Mouse (Mus musculus) heart, embryonic 13.5 days (tissue): Measurements from ENCODE around the gene Elmod2. TPM values are rescaled to one million over a fixed set of nuclear protein-coding genes. Genes with fewer than 3 reads are reported as not detected.
A peak's percentile ranks its signal among the peaks of the same experiment; 100 is the strongest.
"Not testable (repeated sequence)": the region's sequence is repeated elsewhere in the genome, so short reads cannot be mapped to it uniquely, and the experiment has no call there.

Experiments
- ATAC-seq: fragments of 200-750 bp; cut with Nextera tagmentation; 2 replicates; pipeline ENCODE4 v1.8.0; 2017; ENCODE audit warnings: moderate TSS enrichment; ENCODE audit not compliant: insufficient number of reproducible peaks, low FRiP score, low TSS enrichment; ENCODE audit errors: extremely low read depth
- H3K27ac ChIP-seq: fragments of 300-500 bp; sonication (generic); replicated peaks from 2 replicates; pipeline ENCODE4 v1.5.1; 2015; ENCODE audit warnings: moderate library complexity, mild to moderate bottlenecking, inconsistent platforms
- H3K27me3 ChIP-seq: fragments of 300-500 bp; sonication (generic); replicated peaks from 2 replicates; pipeline ENCODE4 v1.6.1; 2015; ENCODE audit warnings: mild to moderate bottlenecking, inconsistent platforms
- H3K36me3 ChIP-seq: fragments of 300-500 bp; sonication (generic); 2 replicates; pipeline ENCODE4 v1.6.1; 2015; ENCODE audit warnings: mild to moderate bottlenecking, inconsistent platforms
- H3K4me1 ChIP-seq: fragments of 300-500 bp; sonication (generic); 2 replicates; pipeline ENCODE4 v1.6.1; 2015; ENCODE audit warnings: inconsistent platforms
- H3K4me2 ChIP-seq: fragments of 300-500 bp; sonication (generic); 2 replicates; pipeline ENCODE4 v1.6.1; 2015; ENCODE audit warnings: inconsistent platforms, mild to moderate bottlenecking, moderate library complexity
- H3K4me3 ChIP-seq: fragments of 300-500 bp; sonication (generic); 2 replicates; pipeline ENCODE4 v1.5.1; 2015; ENCODE audit warnings: moderate library complexity, mild to moderate bottlenecking, inconsistent platforms
- H3K9ac ChIP-seq: fragments of 300-500 bp; sonication (generic); 2 replicates; pipeline ENCODE4 v1.6.1; 2015; ENCODE audit warnings: inconsistent platforms, mild to moderate bottlenecking, moderate library complexity
- H3K9me3 ChIP-seq: fragments of 300-500 bp; sonication (generic); 2 replicates; pipeline ENCODE4 v1.6.1; 2016; ENCODE audit warnings: inconsistent platforms
- WGBS: fragments of 180-500 bp; shearing (Covaris S2); methylation state at CpG from one replicate; pipeline ENCODE4 v1.1.7; 2015; ENCODE audit warnings: mixed read lengths; 5-methylcytosine and 5-hydroxymethylcytosine counted together
- polyA plus RNA-seq: library from polyadenylated mRNA; unstranded; fragments of >200 nt; fragmentation: Nextera tagmentation; extraction: Ambion mirVana; gene quantifications from 2 replicates; pipeline ENCODE4 v1.2.1, GENCODE M21; 2015

The Elmod2 gene
- polyA plus RNA-seq, 1 experiment from 2014 or later: 8.9 TPM

DNA sequence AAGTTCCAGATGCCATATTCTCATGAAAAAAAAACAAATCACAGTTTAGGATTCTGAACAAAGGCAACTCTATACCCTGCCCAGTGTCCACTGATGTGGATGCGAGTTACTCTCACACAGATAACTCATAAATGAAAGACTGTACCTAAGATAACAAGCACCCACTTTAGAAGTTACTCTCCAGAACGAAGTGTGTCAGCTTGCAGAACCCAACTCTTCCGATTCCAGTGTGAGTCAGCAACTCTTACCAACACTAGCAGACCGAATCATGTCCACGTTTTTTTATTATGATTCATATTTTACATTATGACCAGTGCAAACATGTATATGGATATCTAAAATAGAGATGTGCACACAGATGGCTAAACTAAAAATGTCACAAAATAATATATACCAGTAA lies 4.4 kb downstream of the Elmod2 start:
- H3K27me3 ChIP-seq: no peaks in the 10 kb centered on the region
- H3K4me2 ChIP-seq: no peak overlapping the region
- H3K9me3 ChIP-seq: no peaks in the 10 kb centered on the region
- H3K36me3 ChIP-seq: peaks cover 26% of the 10 kb centered on the region
- H3K9ac ChIP-seq: no peak overlapping the region
- no peak overlapping the region for H3K4me3 ChIP-seq
- no peak for ATAC-seq
- 80% methylated on average over 5 of the region's 5 CpGs for WGBS
- H3K27ac ChIP-seq: no peak overlapping the region
- peaks cover 5% of the 10 kb centered on the region for H3K4me1 ChIP-seq

DNA sequence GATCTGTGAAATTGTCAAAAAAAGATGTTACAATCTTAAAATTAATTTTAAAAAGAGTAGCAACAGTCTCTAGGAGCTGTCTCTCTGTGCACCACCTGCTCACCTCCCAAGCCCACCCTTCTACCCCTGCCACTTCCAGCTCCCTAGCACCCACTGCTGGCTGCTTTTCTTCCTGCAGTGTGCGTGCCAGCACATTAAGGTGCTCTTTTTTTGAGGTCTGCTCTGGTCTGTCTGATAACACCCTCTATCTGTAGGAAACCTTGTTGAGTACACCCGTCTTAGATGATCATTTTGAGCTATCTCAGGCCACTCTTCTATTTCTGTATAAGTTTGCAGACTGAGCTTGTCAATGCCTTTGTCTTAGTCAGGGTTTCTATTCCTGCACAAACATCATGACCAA lies 9.2 kb downstream of the Elmod2 start:
- Histone ChIP-seq H3K36me3 (peaks cover 53% of the 10 kb centered on the region), H3K27me3 (no peaks in the 10 kb centered on the region), H3K4me3 (no peak overlapping the region), H3K4me2 (no peak overlapping the region), H3K4me1 (no peaks in the 10 kb centered on the region), H3K9ac (no peak overlapping the region), H3K9me3 (no peaks in the 10 kb centered on the region), H3K27ac (no peak overlapping the region)
- WGBS: 70% methylated on average over 2 of the region's 2 CpGs
- ATAC-seq: no peak

DNA sequence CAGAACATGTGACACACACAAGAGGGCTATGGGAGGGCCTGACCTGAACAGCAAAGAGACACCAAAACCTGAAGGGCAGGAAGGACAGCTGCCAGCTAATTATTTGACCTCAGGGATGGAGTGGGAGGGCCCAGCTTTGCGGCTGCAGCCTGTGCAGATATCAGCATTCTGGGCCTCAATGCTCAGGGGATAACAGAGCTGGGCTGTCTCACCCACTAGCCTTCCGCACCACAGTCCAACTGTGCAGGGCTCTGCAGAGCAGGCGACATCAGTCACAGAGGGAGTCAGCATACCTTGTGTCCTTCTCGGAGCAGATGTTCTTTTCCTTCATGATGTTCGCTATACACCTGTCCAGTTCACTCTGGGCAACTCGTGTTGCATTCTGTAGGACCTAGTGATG lies 9.9 kb downstream of the Elmod2 start:
- no peak overlapping the region for H3K27ac ChIP-seq
- no peak overlapping the region for H3K9ac ChIP-seq
- no peak overlapping the region for H3K4me3 ChIP-seq
- peaks cover 53% of the 10 kb centered on the region for H3K36me3 ChIP-seq
- no peaks in the 10 kb centered on the region for H3K9me3 ChIP-seq
- ATAC-seq: no peak
- no peak overlapping the region for H3K4me2 ChIP-seq
- 71% methylated on average over 6 of the region's 6 CpGs for WGBS
- H3K27me3 ChIP-seq: no peaks in the 10 kb centered on the region
- H3K4me1 ChIP-seq: no peaks in the 10 kb centered on the region

GRCm38 (mm10) chr8:83320543-83320942 lies 11.7 kb downstream of the Elmod2 start:
- Histone ChIP-seq H3K4me2 (no peak overlapping the region), H3K9ac (no peak overlapping the region), H3K9me3 (no peaks in the 10 kb centered on the region), H3K4me1 (no peaks in the 10 kb centered on the region), H3K27me3 (no peaks in the 10 kb centered on the region), H3K27ac (no peak overlapping the region), H3K36me3 (peaks cover 61% of the 10 kb centered on the region), H3K4me3 (no peak overlapping the region)
- no peak; the same call in 1 of the 2 replicates for ATAC-seq
- 79% methylated on average over 3 of the region's 3 CpGs for whole genome bisulfite sequencing

GRCm38 (mm10) chr8:83315691-83316090 lies 16.6 kb downstream of the Elmod2 start:
- H3K4me1 ChIP-seq: no peaks in the 10 kb centered on the region
- H3K27me3 ChIP-seq: no peaks in the 10 kb centered on the region
- H3K27ac ChIP-seq: no peak overlapping the region
- no peaks in the 10 kb centered on the region for H3K9me3 ChIP-seq
- H3K9ac ChIP-seq: no peak overlapping the region
- peaks cover 55% of the 10 kb centered on the region for H3K36me3 ChIP-seq
- WGBS: 79% methylated on average over 2 of the region's 2 CpGs
- no peak for ATAC-seq
- H3K4me2 ChIP-seq: no peak overlapping the region
- H3K4me3 ChIP-seq: no peak overlapping the region

DNA sequence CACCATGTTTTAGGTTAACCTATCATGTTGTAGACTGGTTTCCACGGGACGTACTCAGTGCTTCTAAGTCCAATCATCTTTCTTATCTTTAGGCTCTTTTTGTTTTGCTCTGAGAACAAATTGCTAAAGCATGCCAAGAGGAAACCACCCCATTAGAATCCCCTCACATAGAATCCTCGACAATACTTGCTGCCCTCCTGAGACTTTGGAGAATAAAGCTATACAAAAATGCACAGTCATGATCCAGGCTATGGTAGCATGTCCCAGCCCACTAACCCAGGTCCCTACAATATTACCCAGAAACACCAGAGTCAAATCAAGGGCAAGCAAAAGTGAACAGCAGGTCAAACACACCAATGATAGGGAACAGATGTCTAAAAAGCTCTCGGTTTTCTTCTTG lies 17.2 kb downstream of the Elmod2 start:
- not testable (repeated sequence) for H3K9me3 ChIP-seq, H3K4me2 ChIP-seq, H3K27ac ChIP-seq, H3K4me1 ChIP-seq, H3K4me3 ChIP-seq, H3K9ac ChIP-seq, ATAC-seq, H3K27me3 ChIP-seq
- H3K36me3 ChIP-seq: peaks cover 50% of the 10 kb centered on the region
- WGBS: 73% methylated on average over 4 of the region's 4 CpGs

DNA sequence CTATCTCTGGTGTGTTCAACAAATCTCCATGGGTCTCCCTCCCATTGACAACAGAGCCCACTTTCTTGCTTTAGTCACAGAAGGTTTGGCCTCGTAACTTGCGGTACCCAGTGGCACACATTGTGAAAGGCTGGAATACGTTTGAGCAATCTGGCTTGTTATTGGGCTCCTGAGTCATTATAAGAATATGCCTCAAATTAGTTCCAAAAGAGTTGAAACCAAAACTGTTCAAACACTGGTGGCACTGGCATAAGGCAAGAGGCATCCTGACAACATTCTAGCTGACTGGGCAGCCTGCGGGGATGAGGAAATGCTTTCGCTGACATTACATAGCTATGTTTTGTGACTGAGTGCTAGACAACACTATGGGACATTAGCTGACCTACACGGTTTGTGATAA lies 22.4 kb downstream of the Elmod2 start:
- H3K36me3 ChIP-seq: peaks cover 12% of the 10 kb centered on the region
- H3K4me1 ChIP-seq: no peaks in the 10 kb centered on the region
- no peaks in the 10 kb centered on the region for H3K9me3 ChIP-seq
- H3K9ac ChIP-seq: no peak overlapping the region
- no peak overlapping the region for H3K27ac ChIP-seq
- 85% methylated on average over 6 of the region's 6 CpGs for WGBS
- no peak for ATAC-seq
- no peak overlapping the region for H3K4me3 ChIP-seq
- no peaks in the 10 kb centered on the region for H3K27me3 ChIP-seq
- H3K4me2 ChIP-seq: no peak overlapping the region

DNA sequence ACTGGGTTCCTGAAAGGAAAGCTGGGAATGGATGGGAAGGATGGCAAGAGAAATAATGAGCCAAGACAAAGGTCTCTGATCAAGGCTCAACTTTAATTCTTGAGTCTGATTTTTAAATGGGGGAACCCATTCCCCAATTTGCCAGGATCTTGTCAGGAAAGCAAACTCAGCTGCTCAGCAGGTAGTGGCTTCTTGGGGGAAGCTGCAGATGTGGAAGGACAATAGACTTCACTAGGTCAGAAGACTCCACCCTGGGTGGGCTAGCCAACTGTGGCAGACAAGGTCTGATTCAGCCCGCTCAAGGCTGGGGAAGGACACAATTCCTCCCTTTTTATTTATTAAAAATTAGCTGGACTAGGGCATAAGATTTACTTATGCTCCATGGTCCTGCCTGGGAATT lies 27.3 kb downstream of the Elmod2 start:
- WGBS: 84% methylated on average over 1 of the region's 1 CpGs
- H3K9ac ChIP-seq: no peak overlapping the region
- H3K4me2 ChIP-seq: no peak overlapping the region
- no peak overlapping the region for H3K27ac ChIP-seq
- H3K27me3 ChIP-seq: no peaks in the 10 kb centered on the region
- no peak for ATAC-seq
- H3K4me3 ChIP-seq: no peak overlapping the region
- H3K4me1 ChIP-seq: no peaks in the 10 kb centered on the region
- no peaks in the 10 kb centered on the region for H3K9me3 ChIP-seq
- H3K36me3 ChIP-seq: no peaks in the 10 kb centered on the region

DNA sequence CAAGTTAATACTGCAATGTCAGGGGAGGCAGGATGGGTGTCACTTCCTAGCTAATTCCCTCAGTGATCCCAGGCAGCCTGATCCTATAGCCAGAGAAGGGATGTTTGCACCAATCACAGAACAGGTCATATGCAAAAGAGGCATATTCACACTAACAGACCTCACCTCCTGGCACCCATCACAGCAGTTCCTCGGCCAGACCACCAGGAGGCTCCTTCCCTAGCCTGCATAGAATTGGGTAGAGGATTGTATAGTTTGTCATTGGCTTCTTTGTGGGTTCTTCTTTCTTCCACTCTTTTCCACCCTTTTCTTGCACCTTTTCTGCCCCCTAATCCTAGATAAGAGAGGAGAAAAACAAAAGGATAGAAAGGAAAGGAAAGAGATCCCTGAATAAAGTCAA lies 32.2 kb downstream of the Elmod2 start:
- WGBS: 50% methylated on average over 1 of the region's 1 CpGs
- H3K27me3 ChIP-seq: no peaks in the 10 kb centered on the region; the same call in 1 of the 2 replicates
- H3K4me1 ChIP-seq: no peaks in the 10 kb centered on the region
- H3K27ac ChIP-seq: no peak overlapping the region
- H3K4me3 ChIP-seq: no peak overlapping the region
- H3K4me2 ChIP-seq: no peak overlapping the region
- ATAC-seq: no peak
- H3K9ac ChIP-seq: no peak overlapping the region
- no peaks in the 10 kb centered on the region for H3K9me3 ChIP-seq
- no peaks in the 10 kb centered on the region for H3K36me3 ChIP-seq

GRCm38 (mm10) chr8:83297375-83297774 lies 34.9 kb downstream of the Elmod2 start:
- Histone ChIP-seq H3K27ac (no peak overlapping the region), H3K4me1 (no peaks in the 10 kb centered on the region), H3K27me3 (no peaks in the 10 kb centered on the region; the same call in 1 of the 2 replicates), H3K9ac (no peak overlapping the region), H3K9me3 (no peaks in the 10 kb centered on the region), H3K36me3 (no peaks in the 10 kb centered on the region), H3K4me2 (no peak overlapping the region), H3K4me3 (no peak overlapping the region)
- ATAC-seq: no peak
- 67% methylated on average over 4 of the region's 4 CpGs for WGBS

DNA sequence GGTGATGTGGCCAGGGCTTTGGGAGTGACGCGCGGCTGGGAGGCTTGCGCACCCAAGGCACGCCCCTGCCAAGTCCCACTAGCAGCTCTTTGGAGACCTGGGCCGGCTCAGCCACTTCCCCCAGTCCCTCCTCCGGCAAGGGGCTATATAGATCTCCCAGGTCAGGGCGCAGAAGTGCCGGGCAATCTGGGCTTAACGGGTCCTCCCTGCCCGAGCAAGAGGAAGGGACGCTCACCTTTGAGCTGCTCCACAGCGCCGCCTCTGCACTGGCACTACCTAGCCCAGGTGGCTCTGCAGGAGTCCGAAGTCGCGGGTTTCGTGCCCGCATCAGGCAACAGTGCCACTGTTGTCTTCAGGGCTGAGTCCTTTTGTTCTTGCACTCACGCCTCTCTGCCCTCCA lies 42.1 kb downstream of the Elmod2 start, which contains the start of gene Ucp1:
Gene Ucp1 (plus strand): TSS at position 177 of the 400 bp plus-strand sequence.
- Histone ChIP-seq H3K4me2 (peak within 1 kb of the TSS; percentile 76), H3K9me3 (no peaks in the 10 kb centered on the region), H3K9ac (peak within 1 kb of the TSS; percentile 58), H3K36me3 (no peaks in the 10 kb centered on the region), H3K4me1 (peaks cover 8% of the 10 kb centered on the region; the same call in 1 of the 2 replicates), H3K27ac (no peak within 1 kb of the TSS), H3K4me3 (peak within 1 kb of the TSS; percentile 48), H3K27me3 (peaks cover 45% of the 10 kb centered on the region)
- no peak for ATAC-seq
- 3% methylated on average over 20 of the region's 20 CpGs for WGBS

GRCm38 (mm10) chr8:83285391-83285790 lies 46.9 kb downstream of the Elmod2 start:
- ATAC-seq: no peak
- no peak overlapping the region for H3K4me2 ChIP-seq
- no peak overlapping the region for H3K27ac ChIP-seq
- H3K36me3 ChIP-seq: no peaks in the 10 kb centered on the region
- WGBS: 76% methylated on average over 8 of the region's 8 CpGs
- H3K4me3 ChIP-seq: no peak overlapping the region
- H3K4me1 ChIP-seq: peaks cover 6% of the 10 kb centered on the region; the same call in 1 of the 2 replicates
- H3K9me3 ChIP-seq: no peaks in the 10 kb centered on the region
- H3K9ac ChIP-seq: no peak overlapping the region
- H3K27me3 ChIP-seq: peaks cover 25% of the 10 kb centered on the region
